Mouse (Mus musculus) neural tube, embryonic 11.5 days (tissue): ENCODE data around the gene Klhdc4. TPM values are rescaled to one million over a fixed set of nuclear protein-coding genes. Genes with fewer than 3 reads are reported as not detected.

ENCODE experiments used
- ATAC-seq: fragments of 200-750 bp; cut with Nextera tagmentation; 2 replicates; pipeline ENCODE4 v1.8.0; 2017; ENCODE audit warnings: moderate number of reproducible peaks, mild to moderate bottlenecking, moderate TSS enrichment, moderate library complexity; ENCODE audit not compliant: insufficient read depth, low FRiP score, low TSS enrichment
- DNase-seq: peaks from one replicate; pipeline ENCODE4 v3.0.0-alpha.2; 2015; ENCODE audit warnings: low spot score
- H3K27ac ChIP-seq: fragments of 300-500 bp; sonication (generic); 2 replicates; pipeline ENCODE4 v1.5.1; 2014; ENCODE audit warnings: low read depth, mild to moderate bottlenecking, low read length
- H3K27me3 ChIP-seq: fragments of 300-500 bp; sonication (generic); 2 replicates; pipeline ENCODE4 v1.6.1; 2014; ENCODE audit warnings: mild to moderate bottlenecking, low read length, mixed read lengths; ENCODE audit not compliant: control insufficient read depth, insufficient read depth
- H3K36me3 ChIP-seq: fragments of 300-500 bp; sonication (generic); 2 replicates; pipeline ENCODE4 v1.6.1; 2014; ENCODE audit warnings: mild to moderate bottlenecking, low read length, moderate library complexity, mixed read lengths; ENCODE audit not compliant: control insufficient read depth, insufficient read depth
- H3K4me1 ChIP-seq: fragments of 300-500 bp; sonication (generic); 2 replicates; pipeline ENCODE4 v1.6.1; 2014; ENCODE audit warnings: low read length, mixed read lengths; ENCODE audit not compliant: control insufficient read depth, insufficient read depth
- H3K4me2 ChIP-seq: fragments of 300-500 bp; sonication (generic); 2 replicates; pipeline ENCODE4 v1.6.1; 2014; ENCODE audit warnings: low read depth, mild to moderate bottlenecking, moderate library complexity
- H3K4me3 ChIP-seq: fragments of 300-500 bp; sonication (generic); 2 replicates; pipeline ENCODE4 v1.5.1; 2014; ENCODE audit warnings: low read depth, low read length
- H3K9ac ChIP-seq: fragments of 300-500 bp; sonication (generic); 2 replicates; pipeline ENCODE4 v1.6.1; 2014; ENCODE audit warnings: mild to moderate bottlenecking, low read length
- H3K9me3 ChIP-seq: fragments of 300-500 bp; sonication (generic); 2 replicates; pipeline ENCODE4 v1.6.1; 2016; ENCODE audit warnings: low read length; ENCODE audit not compliant: control insufficient read depth
- WGBS: fragments of 180-500 bp; shearing (Covaris S2); extraction: QIAGEN DNeasy Blood & Tissue Kit; methylation state at CpG from one replicate; pipeline ENCODE4 v1.1.7; 2014; 5-methylcytosine and 5-hydroxymethylcytosine counted together
- polyA plus RNA-seq: library from polyadenylated mRNA; unstranded; fragments of >200 nt; fragmentation: Nextera tagmentation; extraction: Ambion mirVana; gene quantifications from 2 replicates; pipeline ENCODE4 v1.2.1, GENCODE M21; 2014

The Klhdc4 gene
- polyA plus RNA-seq, 1 experiment from 2014 or later, result 57.8 TPM

- no peak overlapping the region for H3K4me2 ChIP-seq
- H3K36me3 ChIP-seq, result peaks cover 4% of the 10 kb centered on the region
- H3K27ac ChIP-seq, result no peak overlapping the region
- H3K4me3 ChIP-seq, result no peak overlapping the region
- no peaks in the 10 kb centered on the region for H3K9me3 ChIP-seq
- ATAC-seq, result no peak
- H3K27me3 ChIP-seq, result no peaks in the 10 kb centered on the region
- WGBS, result 89% methylated on average over 7 of the region's 7 CpGs
- DNase-seq, result no peak
- no peaks in the 10 kb centered on the region for H3K4me1 ChIP-seq
- no peak overlapping the region for H3K9ac ChIP-seq
These were observed 37.2 kb downstream of the Klhdc4 start for GRCm38 (mm10) chr8:121792159-121792558.

- no peak overlapping the region for H3K4me2 ChIP-seq
- ATAC-seq (no peak), DNase-seq (no peak)
- H3K9ac ChIP-seq, result no peak overlapping the region
- no peaks in the 10 kb centered on the region for H3K9me3 ChIP-seq
- WGBS, result 85% methylated on average over 8 of the region's 8 CpGs
- no peaks in the 10 kb centered on the region for H3K27me3 ChIP-seq
- H3K4me1 ChIP-seq, result no peaks in the 10 kb centered on the region
- H3K27ac ChIP-seq, result no peak overlapping the region
- H3K36me3 ChIP-seq, result 0 out of 2 replicates have a peak, but pooled peaks cover 2% of the 10 kb centered on the region
- no peak overlapping the region for H3K4me3 ChIP-seq
These were observed 40.6 kb downstream of the Klhdc4 start for GRCm38 (mm10) chr8:121788786-121789185.

GRCm38 (mm10) chr8:121786542-121786941 lies 42.8 kb downstream of the Klhdc4 start:
- WGBS, result 63% methylated on average over 10 of the region's 10 CpGs
- Histone ChIP-seq H3K4me2 (no peak overlapping the region), H3K36me3 (no peaks in the 10 kb centered on the region)

GRCm38 (mm10) chr8:121782493-121782892 lies 46.9 kb downstream of the Klhdc4 start:
- DNase-seq (no peak), ATAC-seq (no peak)
- Histone ChIP-seq H3K27ac (no peak overlapping the region), H3K36me3 (no peaks in the 10 kb centered on the region), H3K27me3 (no peaks in the 10 kb centered on the region), H3K4me2 (no peak overlapping the region), H3K4me3 (no peak overlapping the region), H3K4me1 (no peaks in the 10 kb centered on the region), H3K9me3 (no peaks in the 10 kb centered on the region), H3K9ac (no peak overlapping the region)
- 78% methylated on average over 5 of the region's 5 CpGs for WGBS

More at GRCm38 (mm10) chr8:121786542-121786941, 42.8 kb downstream of the Klhdc4 start:
- DNase-seq (no peak), ATAC-seq (no peak)
- H3K9me3 ChIP-seq, result no peaks in the 10 kb centered on the region
- H3K4me1 ChIP-seq, result no peaks in the 10 kb centered on the region
- no peaks in the 10 kb centered on the region for H3K27me3 ChIP-seq
- no peak overlapping the region for H3K27ac ChIP-seq
- H3K4me3 ChIP-seq, result no peak overlapping the region
- H3K9ac ChIP-seq, result no peak overlapping the region

GRCm38 (mm10) chr8:121773876-121774275 lies 55.5 kb downstream of the Klhdc4 start:
- no peak overlapping the region for H3K27ac ChIP-seq
- 89% methylated on average over 12 of the region's 12 CpGs for WGBS
- DNase-seq (no peak), ATAC-seq (no peak)
- no peak overlapping the region for H3K4me3 ChIP-seq
- no peaks in the 10 kb centered on the region for H3K27me3 ChIP-seq
- peaks cover 9% of the 10 kb centered on the region for H3K4me1 ChIP-seq
- H3K9ac ChIP-seq, result no peak overlapping the region
- no peak overlapping the region for H3K4me2 ChIP-seq
- no peaks in the 10 kb centered on the region for H3K36me3 ChIP-seq
- no peaks in the 10 kb centered on the region for H3K9me3 ChIP-seq

GRCm38 (mm10) chr8:121770845-121771752 lies 58.3 kb downstream of the Klhdc4 start:
- Histone ChIP-seq H3K27ac (no peak overlapping the region), H3K36me3 (no peaks in the 10 kb centered on the region), H3K4me1 (peaks cover 9% of the 10 kb centered on the region), H3K27me3 (no peaks in the 10 kb centered on the region), H3K4me2 (no peak overlapping the region), H3K9me3 (no peaks in the 10 kb centered on the region), H3K4me3 (no peak overlapping the region), H3K9ac (no peak overlapping the region)
- WGBS, result 36% methylated on average over 19 of the region's 19 CpGs
- peak; percentile 54 for DNase-seq
- peak; percentile 60; the same call in 1 of the 2 replicates for ATAC-seq

GRCm38 (mm10) chr8:121769621-121770020 lies 59.7 kb downstream of the Klhdc4 start:
- H3K4me3 ChIP-seq, result no peak overlapping the region
- no peak overlapping the region for H3K9ac ChIP-seq
- no peaks in the 10 kb centered on the region for H3K9me3 ChIP-seq
- no peak overlapping the region for H3K4me2 ChIP-seq
- H3K4me1 ChIP-seq, result peaks cover 9% of the 10 kb centered on the region
- no peak for DNase-seq
- WGBS, result 86% methylated on average over 2 of the region's 2 CpGs
- H3K27me3 ChIP-seq, result no peaks in the 10 kb centered on the region
- H3K27ac ChIP-seq, result no peak overlapping the region
- no peak for ATAC-seq
- H3K36me3 ChIP-seq, result no peaks in the 10 kb centered on the region

GRCm38 (mm10) chr8:121769095-121769494 lies 60.3 kb downstream of the Klhdc4 start:
- Histone ChIP-seq H3K9ac (no peak overlapping the region), H3K4me2 (no peak overlapping the region), H3K4me1 (peaks cover 9% of the 10 kb centered on the region), H3K36me3 (no peaks in the 10 kb centered on the region), H3K4me3 (no peak overlapping the region), H3K27me3 (no peaks in the 10 kb centered on the region), H3K9me3 (no peaks in the 10 kb centered on the region), H3K27ac (no peak overlapping the region)
- DNase-seq (no peak), ATAC-seq (no peak)
- WGBS, result 68% methylated on average over 3 of the region's 3 CpGs

- peaks cover 3% of the 10 kb centered on the region; the same call in 1 of the 2 replicates for H3K4me1 ChIP-seq
- H3K27ac ChIP-seq, result no peak overlapping the region
- DNase-seq, result no peak
- no peaks in the 10 kb centered on the region for H3K27me3 ChIP-seq
- H3K4me3 ChIP-seq, result no peak overlapping the region
- H3K9ac ChIP-seq, result no peak overlapping the region
- WGBS, result 84% methylated on average over 7 of the region's 7 CpGs
- no peak for ATAC-seq
- no peaks in the 10 kb centered on the region for H3K9me3 ChIP-seq
- no peak overlapping the region for H3K4me2 ChIP-seq
- H3K36me3 ChIP-seq, result no peaks in the 10 kb centered on the region
These were observed 63.7 kb downstream of the Klhdc4 start for GRCm38 (mm10) chr8:121765594-121766138.
